Mouse (Mus musculus) T-helper 1 cell (primary cell): ENCODE results near the gene Rps6ka1.

Experiments used
- in situ Hi-C: fragments of 300-600 bp; cut with MboI, MseI; formaldehyde crosslinking; loops from one replicate; pipeline ENCODE4 v1.15.1; 2025; ENCODE audit warnings: high pct_unique_total_duplicates

Rps6ka1 gene

DNA sequence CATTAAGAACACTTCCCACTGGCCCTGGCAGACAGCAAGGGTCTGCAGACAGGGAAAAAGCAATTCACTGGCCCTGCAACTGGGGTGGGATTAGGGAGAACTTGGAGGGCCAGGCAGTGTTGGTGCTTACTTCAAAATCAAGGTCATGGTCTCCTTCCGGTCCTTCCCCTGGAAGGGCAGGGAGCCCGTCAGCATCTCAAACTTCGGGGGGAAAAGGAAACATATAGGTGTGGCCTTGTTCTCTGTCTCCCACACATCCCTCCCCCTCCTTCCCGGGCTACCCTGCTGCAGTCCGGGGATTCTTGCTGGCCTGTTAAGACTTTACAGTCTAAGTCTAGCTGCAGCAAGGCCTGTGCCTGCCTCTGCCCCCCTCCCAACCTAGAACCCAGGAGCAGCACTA is 22.4 kb downstream of the Rps6ka1 start:
- in situ Hi-C loops = no loop called here

DNA sequence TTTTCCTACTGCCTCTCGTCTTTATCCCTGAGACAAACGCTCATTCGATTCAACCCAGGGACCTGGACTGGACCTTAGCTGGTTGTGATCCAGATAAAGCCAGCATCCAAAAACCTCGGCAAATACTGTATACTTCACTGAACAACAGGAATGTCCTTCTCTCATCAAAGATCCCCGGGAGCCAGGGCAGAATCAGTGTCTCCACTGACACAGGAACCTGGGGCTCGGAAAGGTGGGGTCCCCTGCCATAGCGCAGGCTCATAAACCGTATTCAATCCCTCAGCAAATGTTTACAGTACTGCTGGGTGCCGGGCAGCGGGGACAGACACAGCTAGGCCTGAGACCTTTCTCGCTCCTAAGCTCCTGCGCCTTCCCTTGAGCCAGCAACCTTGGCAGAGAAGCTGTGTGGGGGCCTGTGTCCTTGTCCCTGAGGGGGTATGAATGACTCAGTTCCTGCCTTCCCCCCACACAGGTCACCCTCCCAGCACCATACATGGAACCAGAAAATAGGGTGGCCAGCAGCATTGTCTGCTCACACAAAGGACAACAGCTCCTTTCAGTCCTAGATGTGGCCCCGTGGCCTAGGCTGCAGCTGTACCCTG is 23.1 kb downstream of the Rps6ka1 start:
- in situ Hi-C loops = no loop called here

GRCm38 (mm10) chr4:133863795-133864379 is 23.7 kb downstream of the Rps6ka1 start:
- in situ Hi-C loops = no loop called here

GRCm38 (mm10) chr4:133857527-133857926 is 30.1 kb downstream of the Rps6ka1 start:
- in situ Hi-C loops = no loop called here

GRCm38 (mm10) chr4:133854621-133855020 is 33.0 kb downstream of the Rps6ka1 start:
- in situ Hi-C loops = no loop called here

- in situ Hi-C loops = no loop called here
These were observed 34.0 kb downstream of the Rps6ka1 start for GRCm38 (mm10) chr4:133853630-133854029.

GRCm38 (mm10) chr4:133846625-133847024 is 41.0 kb downstream of the Rps6ka1 start:
- in situ Hi-C loops = loop anchor here (10.0 kb wide), 1 partner anchor 248 kb away; the partner anchor contains the start of gene Cd52

- in situ Hi-C loops = loop anchor here (10.0 kb wide), 1 partner anchor 250 kb away; the partner anchor contains the start of gene Cd52
These were observed 42.5 kb downstream of the Rps6ka1 start for GRCm38 (mm10) chr4:133845060-133845459.

DNA sequence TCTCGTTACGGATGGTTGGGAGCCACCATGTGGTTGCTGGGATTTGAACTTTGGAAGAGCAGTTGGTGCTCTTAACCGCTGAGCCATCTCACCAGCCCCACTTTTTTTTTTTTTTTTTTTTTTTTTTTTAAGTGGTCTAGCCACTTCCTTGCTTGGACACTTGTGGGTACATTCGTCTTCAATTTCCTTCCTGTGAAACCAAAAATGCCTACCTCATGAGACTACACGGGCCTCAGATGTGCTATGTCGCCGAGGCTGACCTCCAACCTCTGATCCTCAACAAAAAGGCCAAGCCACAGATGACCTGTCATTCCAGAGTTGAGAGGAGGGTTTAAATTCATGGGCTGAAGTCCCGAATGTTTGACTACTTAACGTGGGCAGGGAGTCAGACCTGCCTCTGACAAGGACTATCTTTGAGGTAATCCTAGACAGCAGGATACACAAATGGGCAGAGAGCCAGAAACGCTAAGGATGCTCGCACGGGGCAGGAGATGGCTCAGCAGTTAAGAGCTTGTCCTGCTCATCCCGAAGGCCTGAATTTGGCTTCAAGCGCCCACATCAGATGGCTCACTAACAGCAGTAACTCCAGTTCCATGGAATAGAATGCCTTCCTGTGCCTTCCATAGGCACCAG is 43.3 kb downstream of the Rps6ka1 start:
- in situ Hi-C loops = loop anchor here (10.0 kb wide), 1 partner anchor 250 kb away; the partner anchor contains the start of gene Cd52

DNA sequence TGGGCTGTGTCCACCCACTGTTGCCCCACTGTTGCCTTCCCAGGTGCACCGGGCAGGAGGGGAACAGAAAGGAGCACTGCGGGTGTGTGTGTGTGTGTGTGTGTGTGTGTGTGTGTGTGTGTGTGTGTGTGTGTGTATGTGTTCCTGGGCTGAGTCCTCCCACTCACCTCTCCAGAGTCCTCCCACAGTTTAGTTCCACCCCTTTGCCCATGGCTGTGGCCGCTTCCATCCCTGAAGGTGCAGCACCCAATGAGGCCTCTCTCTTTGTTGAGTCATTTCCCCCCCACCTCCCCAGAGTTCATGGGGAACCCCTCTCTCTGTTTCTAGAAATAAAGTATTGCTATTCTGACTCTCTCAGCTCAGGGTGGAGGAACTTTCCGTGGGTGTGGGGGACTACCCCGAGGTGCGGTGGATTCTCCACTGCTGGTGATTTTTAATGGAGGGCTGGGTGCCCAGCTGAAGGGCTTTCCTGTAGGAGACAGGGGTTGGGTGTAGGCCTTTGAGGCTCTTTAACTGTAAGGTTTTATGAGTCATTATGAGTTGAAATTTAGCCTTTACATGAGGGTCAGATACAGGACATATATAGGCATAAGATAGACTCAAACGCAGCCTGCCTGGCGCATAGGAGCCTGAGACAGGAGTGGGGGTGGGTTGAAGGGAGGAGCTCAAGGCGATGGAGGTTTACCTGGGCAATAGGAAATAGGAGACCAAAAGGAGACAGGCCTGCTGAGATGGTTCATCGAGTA is 44.4 kb downstream of the Rps6ka1 start:
- in situ Hi-C loops = loop anchor here (10.0 kb wide), 1 partner anchor 252 kb away; the partner anchor contains the start of gene Cd52

- in situ Hi-C loops = loop anchor here (10.0 kb wide), 1 partner anchor 253 kb away; the partner anchor contains the start of gene Cd52
These were observed 45.7 kb downstream of the Rps6ka1 start for GRCm38 (mm10) chr4:133841756-133842483.

- in situ Hi-C loops = loop anchor here (10.0 kb wide), 1 partner anchor 254 kb away; the partner anchor contains the start of gene Cd52
These were observed 46.6 kb downstream of the Rps6ka1 start for GRCm38 (mm10) chr4:133841035-133841434.

- in situ Hi-C loops = loop anchor here (10.0 kb wide), 1 partner anchor 254 kb away; the partner anchor contains the start of gene Cd52
These were observed 47.1 kb downstream of the Rps6ka1 start for GRCm38 (mm10) chr4:133840501-133840900.

DNA sequence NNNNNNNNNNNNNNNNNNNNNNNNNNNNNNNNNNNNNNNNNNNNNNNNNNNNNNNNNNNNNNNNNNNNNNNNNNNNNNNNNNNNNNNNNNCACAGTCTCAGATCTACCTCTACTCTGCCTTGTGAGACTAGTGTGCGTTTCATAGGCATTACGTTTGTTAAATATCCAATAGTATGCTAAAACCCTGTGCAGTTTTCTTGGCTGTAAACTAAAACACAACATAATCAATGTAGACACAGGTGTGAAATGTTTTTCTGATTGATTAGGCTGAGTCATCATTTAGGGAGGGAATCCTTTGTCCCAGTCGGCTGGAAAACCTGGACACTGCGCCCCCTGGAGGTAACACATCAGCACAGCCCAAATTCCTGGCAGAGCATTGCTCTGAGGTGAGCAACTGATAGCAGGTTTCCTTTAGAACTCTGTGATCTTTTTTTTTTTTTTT is 48.2 kb downstream of the Rps6ka1 start:
- in situ Hi-C loops = loop anchor here (10.0 kb wide), 1 partner anchor 245 kb away; no protein-coding TSS in a partner anchor

DNA sequence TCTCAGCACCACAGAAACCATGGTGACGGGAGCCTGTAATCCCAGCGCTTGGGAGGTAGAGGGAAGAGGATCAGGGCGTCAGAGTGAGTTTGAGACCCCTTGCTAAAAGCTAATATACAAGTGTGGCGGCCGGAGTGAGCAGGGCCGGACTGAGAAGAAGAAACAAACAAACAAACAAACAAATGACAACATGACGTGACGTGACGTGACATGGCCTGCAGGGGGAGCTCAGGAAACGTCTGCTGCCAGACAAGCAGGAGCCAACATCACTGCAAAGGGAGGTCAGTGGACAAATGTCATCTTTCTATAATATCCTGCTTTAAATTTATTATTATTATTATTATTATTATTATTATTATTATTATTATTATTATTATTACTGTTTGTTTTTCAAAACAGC is 51.0 kb downstream of the Rps6ka1 start:
- in situ Hi-C loops = loop anchor here (10.0 kb wide), 1 partner anchor 242 kb away; no protein-coding TSS in a partner anchor

DNA sequence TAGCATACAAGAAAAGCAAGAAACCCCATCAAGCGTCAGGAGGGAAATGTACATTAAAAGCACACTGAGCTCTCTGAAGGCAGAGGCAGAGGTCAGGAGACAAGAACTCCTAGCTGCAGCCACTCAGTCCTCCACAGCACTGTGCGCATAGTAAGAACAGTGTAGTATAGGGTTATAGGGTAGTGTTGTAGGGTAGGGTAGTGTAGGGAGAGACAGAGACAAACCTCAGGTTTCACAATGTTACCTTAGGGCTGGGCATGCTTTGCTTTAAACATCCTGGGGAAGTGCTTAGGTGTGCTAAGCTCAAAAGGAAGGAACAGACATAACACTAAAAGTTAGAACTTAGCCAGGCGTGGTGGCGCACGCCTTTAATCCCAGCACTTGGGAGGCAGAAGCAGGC is 52.4 kb downstream of the Rps6ka1 start:
- in situ Hi-C loops = loop anchor here (10.0 kb wide), 1 partner anchor 240 kb away; no protein-coding TSS in a partner anchor

DNA sequence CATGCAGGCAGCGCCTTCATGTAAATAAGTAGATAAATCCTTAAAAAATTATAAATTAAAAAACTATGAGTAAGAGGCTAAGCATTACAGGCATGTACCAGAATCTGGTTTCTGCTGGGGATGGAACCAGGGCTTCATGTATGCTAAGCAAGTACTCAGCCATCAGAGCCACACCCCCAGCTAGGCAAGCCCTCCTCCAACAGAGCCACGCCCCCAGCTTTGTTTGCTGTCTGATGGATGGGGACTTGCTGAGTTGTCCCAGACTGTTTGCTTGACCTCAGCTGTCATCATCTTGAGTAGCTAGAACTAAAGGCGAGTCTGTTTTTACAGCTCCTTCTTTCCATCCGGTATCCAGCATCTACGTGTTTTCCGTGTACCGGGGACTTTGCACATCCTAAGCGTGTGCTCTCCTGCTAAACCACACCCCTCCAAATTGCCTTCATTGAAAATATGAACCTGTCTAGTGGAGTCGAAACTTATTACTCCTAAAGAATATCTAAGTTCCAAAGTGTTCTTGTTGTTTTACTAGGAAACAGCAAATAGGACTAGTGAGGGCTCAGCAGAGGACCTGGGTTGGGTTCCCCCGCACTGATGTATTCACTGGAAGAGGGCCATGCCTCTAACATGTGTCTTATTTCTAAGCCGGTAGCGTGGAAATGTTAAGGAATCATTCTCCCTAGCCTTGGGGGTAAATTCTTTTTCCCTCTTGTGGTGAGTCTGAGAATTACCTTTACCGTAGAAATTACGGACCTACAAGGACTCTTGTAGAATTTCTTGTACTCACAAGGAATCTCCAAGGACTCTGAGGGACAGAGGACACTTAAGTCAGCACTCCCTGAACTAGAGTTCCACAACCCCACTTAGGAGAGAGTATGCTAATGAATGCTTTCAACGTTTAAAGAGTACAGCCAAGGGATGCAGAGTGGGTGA is 54.4 kb downstream of the Rps6ka1 start:
- in situ Hi-C loops = loop anchor here (10.0 kb wide), 1 partner anchor 238 kb away; no protein-coding TSS in a partner anchor

- in situ Hi-C loops = loop anchor here (10.0 kb wide), 1 partner anchor 236 kb away; no protein-coding TSS in a partner anchor
These were observed 57.1 kb downstream of the Rps6ka1 start for GRCm38 (mm10) chr4:133830453-133830852.

DNA sequence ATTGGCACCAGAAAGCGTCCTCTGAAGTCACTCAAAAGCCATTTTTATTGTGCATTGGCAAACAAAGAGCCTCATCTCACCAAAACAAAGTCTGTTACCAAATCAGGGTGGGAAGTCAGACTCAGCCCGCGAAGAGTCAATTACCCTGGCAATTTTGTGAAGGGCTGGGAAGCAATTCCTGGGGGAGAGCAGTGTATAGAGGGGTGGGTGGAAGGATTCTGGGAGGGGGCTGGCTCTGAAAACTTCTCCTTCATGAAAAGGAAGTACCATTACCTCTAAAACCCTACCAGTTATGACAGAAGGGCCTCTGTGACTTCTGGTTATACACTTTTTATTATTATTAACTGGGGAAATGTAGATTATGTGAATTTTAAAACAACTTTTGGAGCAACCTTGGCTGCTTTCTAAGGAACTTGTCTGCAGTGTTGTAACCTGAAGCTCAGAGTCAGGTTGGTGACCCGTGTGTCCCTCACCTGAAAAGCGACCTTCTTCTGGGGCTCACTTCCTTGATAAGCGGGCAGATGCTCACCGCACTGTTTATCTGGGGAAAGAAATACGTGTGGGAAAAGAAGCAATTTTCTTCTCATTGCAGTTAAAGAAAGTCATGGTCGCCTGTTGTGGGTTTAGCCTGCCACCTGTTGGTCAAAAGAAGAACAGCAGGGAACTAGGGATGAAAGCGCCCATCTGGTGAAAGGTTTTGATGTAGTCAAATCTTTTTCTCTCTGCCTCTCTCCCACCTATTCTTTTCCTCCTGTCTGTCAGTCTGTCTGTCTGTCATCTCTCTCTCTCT is 58.1 kb downstream of the Rps6ka1 start:
- in situ Hi-C loops = loop anchor here (10.0 kb wide), 1 partner anchor 235 kb away; no protein-coding TSS in a partner anchor
